Mouse (Mus musculus) heart, embryonic 14.5 days (tissue): ENCODE data around the gene Harbi1. TPM values are rescaled to one million over a fixed set of nuclear protein-coding genes. Genes with fewer than 3 reads are reported as not detected.

ENCODE experiments used
- ATAC-seq: fragments of 200-750 bp; cut with Nextera tagmentation; 2 replicates; pipeline ENCODE4 v1.8.0; 2017; ENCODE audit warnings: low read depth, moderate TSS enrichment; ENCODE audit not compliant: insufficient number of reproducible peaks, insufficient read depth, low FRiP score
- H3K27ac ChIP-seq, 2 experiments: fragments of 200-500 bp in 1 of 2; fragments of 300-500 bp in 1 of 2; sonication (generic) in 1 of 2; replicated peaks in 1 of 2; 2 replicates each; pipeline ENCODE4 v1.5.1; 2012 to 2014; ENCODE audit warnings: low read depth in 2 of 2, low read length in 2 of 2, control low read depth in 1 of 2, mild to moderate bottlenecking in 1 of 2, mixed read lengths in 1 of 2; ENCODE audit not compliant: control insufficient read depth in 1 of 2, insufficient read depth in 1 of 2
- H3K27me3 ChIP-seq: fragments of 300-500 bp; sonication (generic); 2 replicates; pipeline ENCODE4 v1.6.1; 2014; ENCODE audit warnings: mild to moderate bottlenecking, low read length, control low read depth; ENCODE audit not compliant: control insufficient read depth, insufficient read depth
- H3K36me3 ChIP-seq: fragments of 300-500 bp; sonication (generic); 2 replicates; pipeline ENCODE4 v1.6.1; 2014; ENCODE audit warnings: mild to moderate bottlenecking, control low read depth, low read length, mixed read lengths; ENCODE audit not compliant: control insufficient read depth, insufficient read depth
- H3K4me1 ChIP-seq, 2 experiments: fragments of 200-500 bp in 1 of 2; fragments of 300-500 bp in 1 of 2; sonication (generic) in 1 of 2; 2 replicates each; pipeline ENCODE4 v1.6.1; 2012 to 2014; ENCODE audit warnings: low read length in 2 of 2, control low read depth in 1 of 2, mixed read lengths in 1 of 2; ENCODE audit not compliant: control insufficient read depth in 2 of 2, insufficient read depth in 2 of 2
- H3K4me2 ChIP-seq: fragments of 300-500 bp; sonication (generic); 2 replicates; pipeline ENCODE4 v1.6.1; 2014; ENCODE audit warnings: mild to moderate bottlenecking, low read length
- H3K4me3 ChIP-seq, 2 experiments: fragments of 200-500 bp in 1 of 2; fragments of 300-500 bp in 1 of 2; sonication (generic) in 1 of 2; 2 replicates each; pipeline ENCODE4 v1.5.1; 2012 to 2014; ENCODE audit warnings: low read length in 2 of 2, mild to moderate bottlenecking in 2 of 2, control low read depth in 1 of 2, low read depth in 1 of 2, moderate library complexity in 1 of 2; ENCODE audit not compliant: control insufficient read depth in 1 of 2, insufficient read depth in 1 of 2
- H3K9ac ChIP-seq: fragments of 300-500 bp; sonication (generic); 2 replicates; pipeline ENCODE4 v1.6.1; 2014; ENCODE audit warnings: mild to moderate bottlenecking, low read length
- H3K9me3 ChIP-seq: fragments of 300-500 bp; sonication (generic); 2 replicates; pipeline ENCODE4 v1.6.1; 2016; ENCODE audit warnings: low read length, control low read depth; ENCODE audit not compliant: control insufficient read depth
- WGBS: fragments of 180-500 bp; shearing (Covaris S2); extraction: QIAGEN DNeasy Blood & Tissue Kit; methylation state at CpG from one replicate; pipeline ENCODE4 v1.1.7; 2014; 5-methylcytosine and 5-hydroxymethylcytosine counted together
- polyA plus RNA-seq: library from polyadenylated mRNA; unstranded; fragments of >200 nt; fragmentation: Nextera tagmentation; extraction: Ambion mirVana; gene quantifications from 2 replicates; pipeline ENCODE4 v1.2.1, GENCODE M21; 2014

The Harbi1 gene
- 9.9 and 12.7 TPM in 2 replicates for polyA plus RNA-seq

DNA sequence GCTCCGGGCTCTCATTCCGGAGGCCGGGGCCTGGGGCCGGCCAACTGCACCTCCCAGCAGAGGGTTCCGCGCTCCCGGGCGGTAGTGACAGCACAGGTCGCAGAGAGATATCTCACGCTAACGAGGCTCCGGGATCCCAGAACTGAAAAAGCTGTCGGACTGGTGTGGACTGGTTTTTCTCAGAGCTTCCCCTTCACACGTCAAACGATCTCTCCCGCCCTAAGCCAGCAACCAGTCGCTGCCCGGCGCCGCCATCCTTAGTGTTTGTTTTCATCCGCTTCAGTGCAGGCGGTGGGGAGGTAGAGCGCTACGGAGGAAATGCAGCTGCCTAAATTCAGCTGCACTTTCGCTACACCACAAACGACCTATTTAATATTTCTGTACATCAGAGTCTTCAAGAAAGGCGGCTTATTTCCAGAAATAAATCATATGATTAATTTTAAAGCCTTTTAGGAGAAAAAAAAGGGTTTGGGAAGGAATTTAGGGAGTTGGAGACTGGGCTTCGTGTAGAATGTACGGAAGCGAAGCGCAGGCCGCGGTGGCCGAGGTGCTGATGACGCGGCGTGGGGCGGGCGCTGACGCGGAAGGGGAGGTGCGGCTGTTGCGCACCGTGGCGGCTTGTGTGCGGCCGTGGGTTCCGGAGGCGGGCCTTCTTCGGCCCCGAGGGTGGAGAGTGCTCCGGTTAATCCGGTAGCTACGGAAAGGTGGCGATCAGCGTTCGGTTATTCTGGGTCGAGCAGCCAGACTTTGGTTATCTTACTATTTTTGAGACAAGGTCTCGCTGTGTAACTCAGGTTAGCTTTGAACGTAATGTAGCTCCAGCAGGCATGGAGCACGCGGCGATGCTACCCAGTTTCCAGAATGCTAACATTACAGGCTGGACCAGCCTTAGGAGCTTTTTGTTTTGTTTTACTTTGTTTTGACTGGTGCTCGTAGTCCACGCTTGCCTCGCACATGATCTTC lies at the start of gene Harbi1, which contains the start of gene Atg13:
TSS of gene Harbi1 (plus strand) at position 581 of the 963 bp plus-strand sequence.
TSS of gene Atg13 (minus strand) at position 305 of the 963 bp plus-strand sequence.
- Histone ChIP-seq H3K27me3 (no peaks in the 10 kb centered on the region), H3K9ac (peak within 1 kb of the TSS; percentile 90), H3K9me3 (no peaks in the 10 kb centered on the region), H3K4me1 (peaks cover 2 to 10% of the 10 kb centered on the region in 2 experiments), H3K27ac (peak within 1 kb of the TSS; percentile 74 to 84), H3K4me3 (peak within 1 kb of the TSS; percentile 93 to 100), H3K36me3 (0 out of 2 replicates have a peak, but pooled peaks cover 3% of the 10 kb centered on the region), H3K4me2 (peak within 1 kb of the TSS; percentile 83)
- ATAC-seq, result peak; percentile 94
- WGBS, result under 1% methylated on average over 66 of the region's 66 CpGs

DNA sequence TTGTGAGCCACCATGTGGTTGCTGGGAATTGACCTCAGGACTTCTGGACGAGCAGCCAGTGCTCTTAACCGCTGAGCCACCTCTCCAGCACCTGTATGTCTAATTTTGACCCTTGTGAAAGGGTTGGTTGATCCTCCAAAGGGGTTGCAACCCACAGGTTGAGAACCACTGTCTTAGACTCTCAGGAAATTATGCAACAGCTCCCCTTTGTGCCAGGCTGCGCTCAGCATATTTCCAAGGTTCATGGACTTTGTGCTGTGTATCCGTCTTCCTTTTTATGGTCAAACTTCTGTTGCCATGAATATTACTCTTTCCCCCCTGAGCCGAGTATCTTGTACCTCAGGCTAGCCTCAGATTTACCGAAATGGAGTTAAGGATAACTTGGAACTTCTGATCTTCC lies 49.7 kb upstream of the Harbi1 start:
- no peak overlapping the region for H3K9ac ChIP-seq
- H3K4me3 ChIP-seq, result no peak overlapping the region
- peaks cover 9 to 11% of the 10 kb centered on the region in 2 experiments for H3K4me1 ChIP-seq
- WGBS, result 93% methylated on average over 6 of the region's 6 CpGs
- no peak overlapping the region for H3K27ac ChIP-seq
- no peaks in the 10 kb centered on the region for H3K9me3 ChIP-seq
- H3K36me3 ChIP-seq, result peaks cover 94% of the 10 kb centered on the region
- H3K27me3 ChIP-seq, result no peaks in the 10 kb centered on the region
- H3K4me2 ChIP-seq, result no peak overlapping the region
- ATAC-seq, result no peak

DNA sequence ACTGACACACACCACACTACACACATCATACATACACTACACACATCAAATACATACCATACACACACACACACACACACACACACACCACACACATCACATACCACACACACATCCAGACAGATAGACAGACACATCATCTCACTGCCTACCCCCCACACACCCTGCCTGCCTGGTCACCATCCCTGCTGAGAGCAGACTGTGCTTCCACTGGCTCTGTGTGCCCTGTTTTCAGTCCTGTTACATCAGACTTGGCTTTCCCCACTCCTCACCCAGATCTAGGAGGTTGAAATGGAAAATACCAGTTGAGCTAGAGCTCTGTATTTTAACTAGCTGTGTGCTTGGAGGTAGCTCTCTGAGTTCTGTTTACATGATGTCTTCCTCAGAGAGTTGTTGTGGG lies 45.9 kb upstream of the Harbi1 start:
- Histone ChIP-seq H3K4me2 (no peak overlapping the region), H3K36me3 (peaks cover 93% of the 10 kb centered on the region), H3K9ac (no peak overlapping the region), H3K27ac (no peak overlapping the region), H3K9me3 (no peaks in the 10 kb centered on the region), H3K4me1 (peaks cover 4 to 5% of the 10 kb centered on the region in 2 experiments; a peak in 3 of 4 replicates), H3K27me3 (no peaks in the 10 kb centered on the region), H3K4me3 (no peak overlapping the region)
- ATAC-seq, result no peak

DNA sequence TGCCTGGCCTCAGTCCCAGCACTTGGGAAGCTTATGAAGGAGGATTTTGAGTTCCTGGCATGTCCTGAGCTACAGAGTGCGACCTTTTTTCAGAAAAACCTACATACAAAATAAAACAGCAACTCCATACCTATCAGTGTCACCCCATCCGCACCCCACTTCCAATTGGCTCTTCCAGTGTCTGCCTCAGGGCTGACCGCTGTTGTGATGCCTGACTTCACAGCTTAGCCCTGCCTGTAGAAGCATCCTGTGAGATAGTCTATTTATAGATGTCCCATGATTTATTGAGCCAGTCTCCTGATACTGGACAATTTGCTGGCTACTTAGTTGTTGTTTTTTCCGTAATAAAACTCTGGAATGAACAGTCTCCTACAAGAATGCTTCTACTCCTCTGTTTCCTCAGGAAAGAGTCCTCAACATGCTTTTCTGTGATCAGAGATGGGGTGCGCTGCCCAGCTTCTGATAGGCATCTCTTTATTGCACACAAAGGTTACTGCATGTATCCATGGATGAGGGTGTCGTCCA lies 44.2 kb upstream of the Harbi1 start:
- no peak overlapping the region for H3K9ac ChIP-seq
- 79% methylated on average over 6 of the region's 6 CpGs for WGBS
- ATAC-seq, result no peak

DNA sequence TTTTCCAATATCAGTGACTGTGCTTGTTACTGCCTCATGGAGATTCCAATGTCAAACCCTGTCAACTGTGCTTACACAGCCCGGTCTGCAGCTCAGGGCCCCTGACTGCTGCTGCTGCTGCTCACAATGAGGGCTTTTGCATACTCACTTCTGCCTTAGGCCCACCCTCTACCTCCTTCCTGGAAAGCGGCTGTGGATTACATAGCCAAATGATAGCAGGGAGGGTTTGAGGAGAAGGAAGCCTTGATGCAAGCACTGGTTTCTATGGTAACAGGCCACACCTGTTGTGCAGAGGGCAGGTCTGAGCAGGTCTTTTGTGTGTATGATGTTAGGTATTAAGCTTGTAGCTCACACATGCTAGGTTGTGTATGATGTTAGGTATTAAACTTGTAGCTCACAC lies 42.9 kb upstream of the Harbi1 start:
- Histone ChIP-seq H3K4me1 (peaks cover 4 to 5% of the 10 kb centered on the region in 2 experiments; a peak in 3 of 4 replicates), H3K27ac (no peak overlapping the region), H3K9ac (no peak overlapping the region), H3K4me2 (no peak overlapping the region), H3K27me3 (no peaks in the 10 kb centered on the region), H3K4me3 (no peak overlapping the region), H3K36me3 (peaks cover 94% of the 10 kb centered on the region), H3K9me3 (no peaks in the 10 kb centered on the region)
- 54% methylated on average over 2 of the region's 2 CpGs for WGBS
- ATAC-seq, result no peak

More for the DNA sequence above, 44.2 kb upstream of the Harbi1 start:
- peaks cover 94% of the 10 kb centered on the region for H3K36me3 ChIP-seq
- no peaks in the 10 kb centered on the region for H3K27me3 ChIP-seq
- H3K4me2 ChIP-seq, result no peak overlapping the region
- no peak overlapping the region for H3K4me3 ChIP-seq
- H3K9me3 ChIP-seq, result no peaks in the 10 kb centered on the region
- H3K27ac ChIP-seq, result no peak overlapping the region
- peaks cover 4 to 5% of the 10 kb centered on the region in 2 experiments; a peak in 3 of 4 replicates for H3K4me1 ChIP-seq

DNA sequence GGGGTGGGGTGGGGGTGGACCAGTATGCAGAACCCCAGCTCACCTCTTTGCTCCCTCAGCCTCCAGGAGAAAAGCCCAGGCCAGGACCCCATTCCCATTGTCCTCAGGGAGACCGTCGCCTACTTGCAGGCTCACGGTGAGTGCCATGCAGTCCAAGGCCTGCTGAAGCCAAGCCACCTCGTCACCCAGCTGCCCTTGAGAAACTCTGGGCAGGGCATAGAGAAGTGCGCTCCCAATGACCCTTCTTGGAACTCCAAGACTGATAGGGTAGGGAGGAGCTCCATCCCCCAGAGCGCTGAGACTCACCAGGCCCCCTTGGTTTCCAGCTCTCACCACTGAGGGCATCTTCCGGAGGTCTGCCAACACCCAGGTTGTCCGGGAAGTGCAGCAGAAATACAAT lies 41.3 kb upstream of the Harbi1 start:
- no peak overlapping the region for H3K27ac ChIP-seq
- H3K9ac ChIP-seq, result no peak overlapping the region
- H3K4me1 ChIP-seq, result peaks cover 4 to 5% of the 10 kb centered on the region in 2 experiments; a peak in 3 of 4 replicates
- peaks cover 92% of the 10 kb centered on the region for H3K36me3 ChIP-seq
- H3K4me2 ChIP-seq, result no peak overlapping the region
- no peaks in the 10 kb centered on the region for H3K9me3 ChIP-seq
- H3K27me3 ChIP-seq, result no peaks in the 10 kb centered on the region
- 86% methylated on average over 8 of the region's 8 CpGs for WGBS
- no peak for ATAC-seq
- H3K4me3 ChIP-seq, result no peak overlapping the region

DNA sequence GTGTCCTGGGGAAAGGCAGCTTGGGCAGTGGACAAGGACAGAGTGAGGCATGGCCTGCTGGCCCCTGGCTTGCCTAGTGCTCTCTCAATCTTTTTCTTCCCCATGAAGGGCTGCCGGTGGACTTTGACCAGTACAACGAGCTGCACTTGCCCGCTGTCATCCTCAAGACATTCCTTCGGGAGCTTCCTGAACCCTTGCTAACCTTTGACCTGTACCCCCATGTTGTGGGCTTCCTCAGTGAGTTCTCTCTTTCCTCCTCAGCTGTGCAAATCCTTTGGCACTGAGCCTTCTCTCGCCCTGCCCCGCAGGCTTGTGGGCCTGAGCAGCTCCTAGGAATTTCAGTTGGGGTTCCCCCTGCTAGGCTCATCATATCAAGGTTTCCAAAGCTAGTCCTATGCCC lies 40.6 kb upstream of the Harbi1 start:
- H3K27me3 ChIP-seq, result no peaks in the 10 kb centered on the region
- peaks cover 4 to 5% of the 10 kb centered on the region in 2 experiments; a peak in 3 of 4 replicates for H3K4me1 ChIP-seq
- no peak overlapping the region for H3K27ac ChIP-seq
- H3K4me3 ChIP-seq, result no peak overlapping the region
- no peak overlapping the region for H3K9ac ChIP-seq
- no peaks in the 10 kb centered on the region for H3K9me3 ChIP-seq
- peaks cover 93% of the 10 kb centered on the region for H3K36me3 ChIP-seq
- ATAC-seq, result no peak
- WGBS, result 91% methylated on average over 6 of the region's 6 CpGs
- H3K4me2 ChIP-seq, result no peak overlapping the region
